ENCODE assay signal across 11 mouse cellular contexts in genomic region chr17:29838029-29838428, GRCm38 (mm10).
A peak's percentile ranks its signal among the peaks of the same experiment; 100 is the strongest.
DNase-seq lines count a peak whose midpoint lies in the region; ATAC-seq and TF ChIP-seq lines count a peak whose summit lies in the region.
"Had no signal": no experiment of that assay in that cellular context is flagged by ENCODE, and none has a peak within 500 bp of the region (broad histone marks: within the 10 kb centered on the region; RNA-seq: fewer than 3 reads in every experiment).

No protein-coding gene starts in this region.

- H3K9me3 ChIP-seq in neural tube, embryonic 11.5 days (ENCODE audit: control insufficient read depth, low read length) = no peaks in the 10 kb centered on the region
- no peaks in the 10 kb centered on the region for H3K9me3 ChIP-seq in neural tube, embryonic 15.5 days (replicated peaks)
- H3K9me3 ChIP-seq in hindbrain, embryonic 15.5 days = no peaks in the 10 kb centered on the region
- H3K9me3 ChIP-seq: limb, embryonic 13.5 days had no signal

- H3K4me2 ChIP-seq in neural tube, embryonic 11.5 days (ENCODE audit: low read depth) = no peak overlapping the region
- no peak overlapping the region for H3K4me2 ChIP-seq in neural tube, embryonic 15.5 days
- H3K4me2 ChIP-seq in hindbrain, embryonic 15.5 days = no peak overlapping the region
- peak overlapping the region; percentile 78 for H3K4me2 ChIP-seq in myocyte (ENCODE audit: low read depth)
- H3K4me2 ChIP-seq: limb, embryonic 13.5 days had no signal

- H3K4me1 ChIP-seq in neural tube, embryonic 11.5 days (ENCODE audit: control insufficient read depth, insufficient read depth, low read length) = no peaks in the 10 kb centered on the region; the same call in 1 of the 2 replicates
- H3K4me1 ChIP-seq in neural tube, embryonic 15.5 days = peaks cover 21% of the 10 kb centered on the region
- peaks cover 28% of the 10 kb centered on the region for H3K4me1 ChIP-seq in hindbrain, embryonic 15.5 days (replicated peaks)

- H3K4me3 ChIP-seq in neural tube, embryonic 11.5 days (ENCODE audit: low read depth, low read length) = no peak overlapping the region
- H3K4me3 ChIP-seq in neural tube, embryonic 15.5 days (replicated peaks) = no peak overlapping the region
- H3K4me3 ChIP-seq in hindbrain, embryonic 15.5 days = no peak overlapping the region
- no peak overlapping the region for H3K4me3 ChIP-seq in myocyte
- H3K4me3 ChIP-seq: limb, embryonic 13.5 days had no signal

- no peak overlapping the region for H3ac ChIP-seq in myocyte (ENCODE audit: control insufficient read depth, insufficient read length)

- H3K79me2 ChIP-seq in myocyte (ENCODE audit: control insufficient read depth, insufficient read depth) = no peaks in the 10 kb centered on the region

- H3K9ac ChIP-seq in neural tube, embryonic 11.5 days (ENCODE audit: low read length) = no peak overlapping the region
- H3K9ac ChIP-seq in neural tube, embryonic 15.5 days (replicated peaks) = no peak overlapping the region
- no peak overlapping the region for H3K9ac ChIP-seq in hindbrain, embryonic 15.5 days
- H3K9ac ChIP-seq: limb, embryonic 13.5 days had no signal

- no peaks in the 10 kb centered on the region for H3K27me3 ChIP-seq in neural tube, embryonic 11.5 days (ENCODE audit: control insufficient read depth, insufficient read depth, low read length)
- H3K27me3 ChIP-seq in neural tube, embryonic 15.5 days (replicated peaks) = no peaks in the 10 kb centered on the region
- no peaks in the 10 kb centered on the region for H3K27me3 ChIP-seq in hindbrain, embryonic 15.5 days
- H3K27me3 ChIP-seq in myocyte (ENCODE audit: control insufficient read depth, insufficient read depth, insufficient read length) = no peaks in the 10 kb centered on the region

- TF ChIP-seq POLR2A in myocyte (IDR thresholded peaks at IDR 0.05; ENCODE audit: insufficient read length, low read depth) = no peak

- 36% methylated on average over 3 of the region's 3 CpGs for WGBS in neural tube, embryonic 11.5 days
- 22% methylated on average over 3 of the region's 3 CpGs for WGBS in neural tube, embryonic 15.5 days
- WGBS in hindbrain, embryonic 15.5 days = 33% methylated on average over 3 of the region's 3 CpGs

- H3K36me3 ChIP-seq in neural tube, embryonic 11.5 days (ENCODE audit: control insufficient read depth, insufficient read depth, low read length) = no peaks in the 10 kb centered on the region
- no peaks in the 10 kb centered on the region for H3K36me3 ChIP-seq in neural tube, embryonic 15.5 days
- H3K36me3 ChIP-seq in hindbrain, embryonic 15.5 days = no peaks in the 10 kb centered on the region
- H3K36me3 ChIP-seq in myocyte (ENCODE audit: control insufficient read depth, insufficient read depth) = no peaks in the 10 kb centered on the region
- H3K36me3 ChIP-seq: limb, embryonic 13.5 days had no signal

- peak; percentile 29 for DNase-seq in CD4-positive, CD25-positive, alpha-beta regulatory T cell, adult 2 months (ENCODE audit: low read depth, low spot score)
- DNase-seq in neural tube, embryonic 11.5 days (ENCODE audit: low spot score) = peak; percentile 44
- no peak for DNase-seq in right cerebral cortex, postnatal 4 days
- DNase-seq in gastrocnemius, adult 8-10 months (ENCODE audit: low spot score in 2 of 2) = no peak
- DNase-seq: adrenal gland, postnatal 10 days; cerebellum, adult 9-10 months had no signal

- no peak overlapping the region for H3K27ac ChIP-seq in neural tube, embryonic 11.5 days (ENCODE audit: low read depth, low read length)
- H3K27ac ChIP-seq in neural tube, embryonic 15.5 days (replicated peaks) = no peak overlapping the region
- H3K27ac ChIP-seq in hindbrain, embryonic 15.5 days (replicated peaks) = no peak overlapping the region
- H3K27ac ChIP-seq: limb, embryonic 13.5 days had no signal

- ATAC-seq in CD4-positive, CD25-positive, alpha-beta regulatory T cell, adult 4 months = no peak
- ATAC-seq in neural tube, embryonic 11.5 days (ENCODE audit: insufficient read depth, low FRiP score, low TSS enrichment) = no peak
- ATAC-seq in neural tube, embryonic 15.5 days (ENCODE audit: low FRiP score) = no peak
- ATAC-seq in hindbrain, embryonic 15.5 days (ENCODE audit: low FRiP score, low read depth) = 0 out of 2 replicates have a peak, but pooled peaks have one; percentile 29

TF ChIP-seq in myocyte, 11 proteins besides CTCF, POLR2A, EP300 and RAD21:
- TF ChIP-seq TCF3 (IDR thresholded peaks at IDR 0.05; ENCODE audit: insufficient read length, low read depth) = no peak
- no peak for TF ChIP-seq USF1 (IDR thresholded peaks at IDR 0.05; ENCODE audit: low read depth)
- no peak for TF ChIP-seq CEBPB (IDR thresholded peaks at IDR 0.05; ENCODE audit: insufficient read depth, poor library complexity, severe bottlenecking)
- no peak for TF ChIP-seq REST (IDR thresholded peaks at IDR 0.05; ENCODE audit: insufficient read depth, insufficient read length)
- TF ChIP-seq POLR2AphosphoS2 (IDR thresholded peaks at IDR 0.05; ENCODE audit: insufficient read length, low read depth) = no peak
- no peak for TF ChIP-seq E2F4 (IDR thresholded peaks at IDR 0.05; ENCODE audit: insufficient read depth)
- no peak for TF ChIP-seq MAX (IDR thresholded peaks at IDR 0.05; ENCODE audit: low read depth)
- TF ChIP-seq MYOD1 (IDR thresholded peaks at IDR 0.05; ENCODE audit: control insufficient read depth in 1 of 3, insufficient read length in 2 of 3, low read depth in 2 of 3) = no peak
- TF ChIP-seq MYOG (IDR thresholded peaks at IDR 0.05; ENCODE audit: control insufficient read depth in 1 of 3, insufficient read depth in 1 of 3, insufficient read length in 2 of 3, low read depth in 2 of 3) = no peak
- TF ChIP-seq TCF12 (IDR thresholded peaks at IDR 0.05; ENCODE audit: insufficient read depth, poor library complexity, severe bottlenecking) = no peak
- TF ChIP-seq SRF (IDR thresholded peaks at IDR 0.05; ENCODE audit: control insufficient read depth, insufficient read length, low read depth) = no peak

Comparison
In these comparisons a context has a peak if more than half of its experiments do, and no peak if none do; other contexts are left out.
1. DNase-seq: peak in CD4-positive, CD25-positive, alpha-beta regulatory T cell, adult 2 months (single experiment) and neural tube, embryonic 11.5 days (single experiment); none in right cerebral cortex, postnatal 4 days (single experiment) and gastrocnemius, adult 8-10 months (0 of 2).